Mouse (Mus musculus): ENCODE data around the gene Stpg1. TPM values are rescaled to one million over a fixed set of nuclear protein-coding genes. Genes with fewer than 3 reads are reported as not detected.

Stpg1 gene
- 0.27 and 0.58 TPM in 2 replicates for polyA plus RNA-seq (2012; rRNA removed)

DNA sequence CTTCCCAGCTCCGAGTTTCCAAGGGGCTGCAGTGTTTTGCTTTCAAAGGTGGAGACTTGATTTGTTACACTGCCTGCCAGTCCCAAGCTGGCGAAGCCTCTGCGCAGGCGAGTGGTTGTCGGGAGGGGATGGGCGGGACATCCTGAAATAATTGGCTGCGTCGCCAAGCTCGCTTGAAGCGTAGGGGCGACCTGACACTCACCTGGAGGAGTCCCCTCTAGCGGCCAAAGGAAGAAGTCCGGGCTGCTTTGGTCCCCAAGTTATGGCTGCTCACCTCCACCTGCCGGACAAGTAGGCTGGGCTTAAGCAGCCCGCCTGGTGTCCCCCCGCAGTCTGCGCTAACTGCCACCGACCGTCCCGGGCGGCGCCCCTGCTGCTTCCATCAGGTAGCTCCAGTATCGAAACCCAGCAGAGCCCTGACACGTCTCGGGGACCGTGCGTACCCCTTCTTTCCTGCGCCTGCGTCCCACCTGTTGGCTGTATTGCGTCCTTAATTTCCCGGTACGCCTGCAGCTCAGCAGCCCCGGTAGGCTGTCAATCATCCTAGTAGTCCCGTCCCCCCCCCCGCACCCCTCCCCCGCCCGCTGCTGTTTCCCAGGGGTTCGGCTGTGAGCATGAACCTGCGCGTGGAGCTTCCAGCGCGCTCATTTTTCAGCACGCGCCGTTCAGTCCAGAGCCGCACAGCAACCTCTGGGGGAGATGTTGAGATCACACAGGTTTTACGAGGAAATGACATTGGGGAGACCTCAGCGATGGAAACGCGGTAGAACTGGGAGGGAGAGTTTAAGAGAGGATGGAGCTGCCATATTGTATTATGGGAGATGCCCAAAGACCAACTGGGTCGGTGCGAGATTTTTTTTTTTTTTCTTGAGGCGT, at the start of gene Stpg1, which contains the start of gene Nipal3:
TSS of gene Stpg1 (plus strand) at position 270 of the 876 bp plus-strand sequence.
TSS of gene Nipal3 (minus strand) at position 518 of the 876 bp plus-strand sequence.

DNA sequence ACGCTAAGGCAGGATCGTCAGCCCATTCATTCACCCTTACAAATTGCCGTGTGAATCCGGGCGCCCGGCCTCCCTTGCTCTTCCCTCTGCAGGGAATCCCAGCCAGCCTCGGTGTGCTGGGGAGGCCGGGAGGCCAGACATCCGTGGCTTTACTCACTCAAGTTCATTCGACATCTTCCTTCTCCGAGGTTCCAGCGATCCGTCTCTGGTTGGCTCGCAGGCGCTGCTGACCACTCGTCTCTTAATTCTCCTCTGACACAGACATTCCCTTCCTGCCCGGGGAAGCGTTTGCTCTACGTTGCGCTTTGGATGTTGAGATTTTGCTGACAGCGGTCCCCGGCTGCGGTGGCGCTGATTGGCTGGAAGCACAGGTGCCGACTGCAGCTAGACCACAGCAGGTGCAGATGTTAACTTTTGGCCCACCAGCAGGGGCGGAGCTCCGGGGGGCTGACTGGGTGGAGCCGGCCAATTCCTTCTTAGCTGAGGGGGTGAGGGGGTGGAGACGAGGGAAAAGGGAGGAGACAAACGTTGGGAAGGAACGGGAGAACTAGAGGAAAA, 78.7 kb downstream of the Stpg1 start, which contains the start of gene Grhl3:
TSS of gene Grhl3 (minus strand) at position 380 of the 558 bp plus-strand sequence.

Other genes starting within 250 kb of the Stpg1 start
- 45.9 and 47.4 TPM in 2 replicates for gene Clic4, start 222.0 kb upstream of the Stpg1 start, polyA plus RNA-seq (2012; rRNA removed)
- 11.8 and 18.8 TPM in 2 replicates for gene Srrm1, start 141.5 kb upstream of the Stpg1 start, polyA plus RNA-seq (2012; rRNA removed)
- 4.0 and 4.7 TPM in 2 replicates for gene Ncmap, start 96.6 kb upstream of the Stpg1 start, polyA plus RNA-seq (2012; rRNA removed)
- gene Rcan3, start 60.9 kb upstream of the Stpg1 start, polyA plus RNA-seq (2012; rRNA removed), result 20.5 and 22.3 TPM in 2 replicates
- gene Nipal3, start 248 bp downstream of the Stpg1 start, polyA plus RNA-seq (2012; rRNA removed), result 50.0 and 71.8 TPM in 2 replicates
- gene Grhl3, start 78.8 kb downstream of the Stpg1 start, polyA plus RNA-seq (2012; rRNA removed), result 0.23 and 0.41 TPM in 2 replicates
- gene Ifnlr1, start 191.5 kb downstream of the Stpg1 start, polyA plus RNA-seq (2012; rRNA removed), result 6.6 and 6.8 TPM in 2 replicates
- gene Il22ra1, start 233.4 kb downstream of the Stpg1 start, polyA plus RNA-seq (2012; rRNA removed), result 45.9 and 60.2 TPM in 2 replicates

Measured in colon, adult 2 months (tissue).